Mouse (Mus musculus) layer of hippocampus, adult 2 months (tissue): ENCODE measurements at regions not wholly inside any gene's neighbourhood (a gene's known extent, or its start where the extent isn't known, plus 50 kb on each side); places are given as distances from the start of the nearest gene placed in this dataset.
A peak's percentile ranks its signal among the peaks of the same experiment; 100 is the strongest.

ENCODE experiments used
- DNase-seq, 2 experiments: peaks; one replicate each; pipeline ENCODE4 v3.0.0; 2022; ENCODE audit warnings: low spot score in 2 of 2
- H3K27ac ChIP-seq: fragments of 200-600 bp; 2 replicates; pipeline ENCODE4 v1.8.1; 2022
- H3K4me3 ChIP-seq: fragments of 200-600 bp; 2 replicates; pipeline ENCODE4 v1.8.1; 2022; ENCODE audit warnings: mild to moderate bottlenecking
- CTCF ChIP-seq: fragments of 200-600 bp; conservative IDR thresholded peaks from 2 replicates; pipeline ENCODE4 v1.8.1; 2022; ENCODE audit warnings: antibody characterized with exemption, mild to moderate bottlenecking, moderate library complexity

DNA sequence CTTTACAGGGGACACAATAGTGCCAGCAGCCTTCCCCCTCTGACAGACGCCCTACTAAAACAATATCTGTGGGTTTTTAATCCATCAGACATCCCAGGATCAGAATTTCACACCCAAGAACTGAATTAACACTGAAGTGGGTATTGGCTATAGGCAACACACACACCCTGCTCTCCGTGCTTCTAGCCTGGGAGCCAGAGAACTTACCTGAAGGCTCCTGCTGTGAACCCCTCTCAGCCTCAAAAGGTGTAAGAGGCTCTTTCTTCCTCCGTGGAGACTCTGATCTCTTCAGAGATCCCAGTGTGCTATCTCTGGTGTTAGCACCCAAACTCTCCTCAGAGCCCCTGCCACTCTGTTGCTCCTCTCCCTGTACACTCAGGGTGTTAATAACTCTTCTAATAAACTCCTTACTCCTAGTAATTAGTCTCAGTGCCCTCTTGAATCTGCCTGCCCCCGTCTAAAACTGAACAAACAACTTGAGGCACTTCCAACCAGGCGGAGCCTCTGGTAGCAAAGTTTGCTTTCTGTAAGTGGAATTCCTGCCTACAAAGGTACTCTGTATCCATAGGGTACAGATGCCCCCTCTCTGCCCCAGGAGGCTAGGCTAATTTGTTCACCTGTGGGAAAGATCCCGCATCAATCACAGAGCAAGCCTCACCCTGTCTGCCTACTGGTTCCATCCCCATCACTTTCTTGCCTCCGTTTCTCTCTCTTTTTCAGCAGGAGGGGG is 452.9 kb upstream of the Fam19a5 start:
- no peak for DNase-seq
- TF ChIP-seq CTCF: no peak
- Histone ChIP-seq H3K4me3 (no peak overlapping the region), H3K27ac (no peak overlapping the region)

DNA sequence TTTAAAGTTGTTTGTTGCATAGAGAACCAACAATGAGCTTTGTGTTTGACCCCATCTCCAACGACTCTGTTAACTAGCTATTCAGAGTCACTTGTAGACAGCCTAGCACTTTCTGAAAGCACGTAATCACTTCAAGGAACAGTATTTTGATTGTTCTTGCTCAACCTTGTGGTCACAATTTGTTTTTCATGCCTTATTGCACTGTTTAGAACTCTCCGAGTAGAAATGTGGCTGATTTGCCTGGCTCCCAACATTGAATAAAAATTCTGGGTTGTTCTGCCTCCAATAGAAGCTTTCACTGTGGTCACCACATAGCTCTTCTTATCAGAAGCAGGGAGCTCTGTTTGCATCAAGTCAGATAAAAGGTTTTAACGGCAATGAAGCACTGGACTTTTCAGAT is 446.9 kb upstream of the Fam19a5 start:
- DNase-seq: no peak
- no peak for TF ChIP-seq CTCF
- no peak overlapping the region for H3K4me3 ChIP-seq
- no peak overlapping the region for H3K27ac ChIP-seq

DNA sequence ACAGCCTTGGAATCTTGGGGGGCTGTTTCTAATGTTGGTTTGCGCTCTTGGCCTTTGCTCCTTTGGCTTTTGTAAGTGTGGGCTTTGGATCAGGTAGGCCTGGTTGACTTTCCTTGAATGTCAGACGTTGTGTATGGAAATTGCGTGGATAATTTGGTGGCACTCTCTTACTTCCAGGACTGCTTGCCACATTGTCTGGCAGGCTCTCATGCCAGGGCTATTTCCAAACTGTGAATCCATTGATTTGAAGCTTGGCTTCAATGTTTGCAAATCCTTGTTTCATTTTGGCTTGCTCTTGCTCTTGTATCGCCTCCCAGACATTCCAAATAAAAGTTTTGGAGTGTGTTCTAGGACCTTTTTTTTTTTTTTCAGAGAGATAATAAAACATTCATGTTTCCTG is 443.0 kb upstream of the Fam19a5 start:
- Histone ChIP-seq H3K4me3 (no peak overlapping the region), H3K27ac (no peak overlapping the region)
- TF ChIP-seq CTCF: no peak
- no peak for DNase-seq

DNA sequence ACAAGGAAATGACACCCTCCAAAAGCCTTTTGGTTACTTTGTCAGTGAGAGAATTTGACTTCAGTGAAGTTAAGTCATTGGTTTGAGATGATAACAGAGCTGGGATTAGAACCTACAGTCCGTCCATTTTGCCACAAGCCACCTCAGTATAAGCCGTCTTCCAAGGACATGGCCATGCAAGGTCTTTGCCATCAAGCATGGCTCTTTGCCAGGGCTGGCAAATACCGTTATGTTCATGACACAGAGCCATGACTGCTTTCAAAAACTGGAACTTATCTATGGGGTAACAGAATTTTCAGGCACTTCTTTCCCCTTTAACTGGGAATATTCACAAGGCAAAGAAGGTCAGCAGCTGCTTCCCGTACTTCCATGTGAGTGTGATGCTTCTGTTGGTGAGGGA is 441.9 kb upstream of the Fam19a5 start:
- Histone ChIP-seq H3K4me3 (no peak overlapping the region), H3K27ac (no peak overlapping the region)
- no peak for DNase-seq
- TF ChIP-seq CTCF: no peak

DNA sequence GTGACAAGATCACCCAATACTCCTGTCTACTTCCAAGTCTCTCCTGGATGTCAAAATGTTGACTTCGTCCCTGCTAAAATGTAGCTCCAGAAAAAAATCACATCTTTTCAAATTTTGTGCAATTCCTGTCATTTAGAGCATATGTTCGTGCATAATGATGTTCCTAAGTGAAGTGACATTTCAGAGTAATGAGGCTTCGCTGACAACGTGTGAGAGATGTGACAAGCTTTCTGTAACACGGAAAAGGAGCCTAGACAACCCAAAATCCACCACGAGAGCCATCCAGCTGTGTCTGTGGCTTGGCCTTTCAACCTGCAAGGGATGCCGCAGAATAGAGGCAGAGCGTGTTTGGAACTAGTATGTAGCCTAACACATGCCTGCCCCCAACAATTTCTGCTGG is 438.1 kb upstream of the Fam19a5 start:
- no peak overlapping the region for H3K4me3 ChIP-seq
- TF ChIP-seq CTCF: no peak
- H3K27ac ChIP-seq: peak overlapping the region; percentile 48; the same call in 1 of the 2 replicates
- DNase-seq: peak in 1 of 2 experiments; percentile 41

DNA sequence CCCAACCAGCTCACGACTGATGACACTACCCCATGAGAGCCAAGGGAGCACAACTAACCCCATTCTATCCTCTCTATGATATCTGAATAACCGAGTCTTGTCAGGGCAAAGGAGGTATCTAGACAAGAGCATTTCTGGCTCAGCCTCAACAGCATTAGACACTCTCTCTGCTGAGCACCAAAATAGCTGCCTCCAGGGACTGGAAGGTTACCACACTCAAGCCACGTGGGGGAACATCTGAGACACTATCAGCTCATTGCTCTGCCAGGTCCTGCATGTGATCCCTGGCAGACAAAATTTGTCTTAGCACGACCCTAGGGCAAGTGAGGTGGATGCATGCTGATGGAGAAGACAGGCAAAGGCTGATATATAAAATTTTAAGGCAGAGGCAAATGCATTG is 436.4 kb upstream of the Fam19a5 start:
- no peak for TF ChIP-seq CTCF
- no peak for DNase-seq
- Histone ChIP-seq H3K4me3 (no peak overlapping the region), H3K27ac (no peak overlapping the region)

DNA sequence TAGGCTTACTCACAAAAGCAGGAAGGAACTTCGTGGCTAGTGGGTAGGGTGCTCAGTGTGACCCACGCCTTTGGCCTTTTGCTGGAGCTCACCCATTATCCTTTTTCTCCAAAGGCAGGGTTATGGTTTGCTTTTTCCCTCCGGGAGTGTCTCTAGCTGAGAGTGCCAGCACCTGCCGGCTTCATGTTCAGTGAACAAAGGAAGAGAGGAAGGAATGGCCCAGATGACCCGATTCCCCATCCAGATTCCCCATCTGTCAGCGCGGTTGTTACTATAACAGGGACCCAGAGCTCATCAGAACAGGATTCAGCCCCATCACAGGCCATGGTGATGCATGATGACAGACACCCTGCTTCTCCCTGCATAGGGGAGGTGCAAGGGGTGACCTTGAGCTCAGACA is 435.7 kb upstream of the Fam19a5 start:
- Histone ChIP-seq H3K4me3 (no peak overlapping the region), H3K27ac (no peak overlapping the region)
- DNase-seq: no peak
- TF ChIP-seq CTCF: no peak

DNA sequence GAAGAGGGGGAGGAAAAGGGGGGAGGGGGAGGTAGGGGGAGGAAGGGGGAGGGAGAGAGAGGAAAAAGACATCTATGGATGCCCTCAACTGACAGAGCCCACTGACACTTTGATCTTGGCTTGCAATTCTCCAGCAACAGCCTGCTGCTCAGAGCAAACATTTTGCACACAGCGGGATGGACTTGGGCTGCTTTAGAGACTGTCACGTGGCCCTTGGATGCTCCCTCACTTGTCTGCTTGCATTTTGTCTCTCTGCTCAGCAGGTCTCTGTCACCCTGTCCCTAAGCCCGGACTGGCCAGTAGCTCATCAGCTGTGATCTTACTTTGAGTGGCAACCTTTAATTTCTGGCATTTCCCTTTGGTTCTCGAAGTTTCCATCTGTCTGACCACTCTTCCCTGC is 421.4 kb upstream of the Fam19a5 start:
- H3K4me3 ChIP-seq: no peak overlapping the region
- H3K27ac ChIP-seq: no peak overlapping the region
- TF ChIP-seq CTCF: no peak
- DNase-seq: no peak

DNA sequence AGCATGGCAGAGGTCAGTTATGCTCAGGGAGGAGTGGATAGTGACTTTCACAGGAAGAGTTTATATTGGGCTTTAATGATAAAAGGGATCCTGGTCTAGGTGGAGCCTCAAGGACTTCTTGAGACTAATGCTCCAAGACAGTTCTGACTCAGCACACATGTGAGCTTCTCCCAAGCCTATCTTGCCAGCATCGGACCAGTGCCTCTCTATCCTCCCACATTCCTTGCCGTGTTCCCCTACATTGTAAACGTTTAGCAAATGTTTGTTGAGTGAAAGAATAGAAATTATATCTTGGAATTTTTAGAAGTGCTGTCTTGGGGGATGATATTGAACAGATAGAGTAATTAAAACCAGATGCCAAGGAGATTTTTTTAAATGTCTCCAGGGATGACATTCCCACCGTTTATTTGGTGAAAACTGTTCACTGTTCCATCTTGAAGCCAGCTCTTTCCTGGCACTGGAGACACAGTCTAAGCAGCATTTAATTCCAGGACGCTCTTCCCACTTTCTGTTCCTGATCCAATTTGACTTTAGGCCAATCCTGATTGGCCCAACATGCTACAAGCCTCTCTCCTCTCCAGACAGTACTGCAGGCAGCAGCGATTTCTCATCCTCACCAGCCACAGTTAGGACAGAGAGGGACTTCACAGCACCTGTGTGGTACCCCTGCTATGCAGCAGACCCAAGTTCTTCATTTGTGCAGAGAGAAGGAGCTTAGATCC is 418.5 kb upstream of the Fam19a5 start:
- Histone ChIP-seq H3K27ac (no peak overlapping the region), H3K4me3 (no peak overlapping the region)
- DNase-seq: peak; percentile 21 to 48
- no peak for TF ChIP-seq CTCF

DNA sequence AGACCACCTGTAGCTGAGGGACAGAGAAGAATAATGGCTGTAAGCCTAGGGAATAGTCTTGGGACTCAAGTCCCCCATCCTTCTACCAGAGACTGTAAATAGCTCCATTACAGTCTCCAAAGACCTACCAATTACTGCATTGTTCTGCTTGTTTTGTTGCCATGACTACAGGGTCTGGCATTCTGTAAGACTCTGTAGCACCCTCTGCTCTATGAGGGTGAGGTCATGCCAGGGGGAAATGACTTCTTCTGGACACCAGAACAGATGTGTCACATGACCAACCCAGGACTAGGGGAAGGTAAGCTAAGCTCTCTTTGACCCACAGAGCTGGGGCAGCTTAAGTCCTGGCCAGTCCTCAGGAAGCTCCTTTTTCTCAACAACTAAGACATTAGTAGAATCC is 405.2 kb upstream of the Fam19a5 start:
- no peak overlapping the region for H3K27ac ChIP-seq
- no peak overlapping the region for H3K4me3 ChIP-seq
- no peak for DNase-seq
- no peak for TF ChIP-seq CTCF

DNA sequence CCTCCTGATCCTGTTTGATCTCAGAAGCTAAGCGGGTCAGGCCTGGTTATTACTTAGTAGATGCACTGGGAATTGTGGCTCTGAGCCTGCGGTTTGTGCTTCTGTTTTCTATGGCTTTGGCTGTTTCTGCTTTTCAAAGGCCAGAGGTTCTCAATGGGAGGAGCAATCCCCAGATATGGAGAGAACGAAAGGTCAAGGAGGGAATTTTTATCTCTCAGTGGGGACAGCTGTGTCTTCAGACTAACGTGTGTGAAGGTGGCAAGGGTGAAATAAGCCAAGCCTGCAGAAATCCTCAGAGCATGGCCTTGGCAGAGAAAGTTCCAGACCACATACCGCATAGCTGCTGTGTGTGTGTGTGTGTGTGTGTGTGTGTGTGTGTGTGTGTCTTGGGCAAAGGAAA is 375.0 kb upstream of the Fam19a5 start:
- no peak for DNase-seq
- no peak overlapping the region for H3K27ac ChIP-seq
- H3K4me3 ChIP-seq: no peak overlapping the region
- no peak for TF ChIP-seq CTCF

DNA sequence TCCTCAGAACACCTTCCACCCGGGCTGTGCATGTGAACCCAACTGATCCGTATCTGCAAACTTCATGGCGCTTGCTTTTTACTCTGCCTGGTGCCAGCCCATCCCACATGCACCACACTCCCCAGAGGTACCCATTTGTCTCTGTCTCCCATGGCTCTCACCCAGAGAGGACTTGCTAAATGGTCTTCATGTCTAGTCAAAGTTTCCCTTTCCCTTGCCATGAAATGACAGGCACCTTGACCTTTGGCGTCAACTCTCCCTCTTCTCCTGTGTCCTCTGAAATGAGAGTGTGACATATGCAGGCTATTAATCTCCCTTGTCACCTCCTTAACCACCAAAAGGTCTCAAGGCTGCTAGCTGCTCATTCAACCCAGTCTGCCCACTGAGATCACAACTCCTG is 373.2 kb upstream of the Fam19a5 start:
- no peak overlapping the region for H3K27ac ChIP-seq
- no peak for TF ChIP-seq CTCF
- DNase-seq: no peak
- H3K4me3 ChIP-seq: no peak overlapping the region

DNA sequence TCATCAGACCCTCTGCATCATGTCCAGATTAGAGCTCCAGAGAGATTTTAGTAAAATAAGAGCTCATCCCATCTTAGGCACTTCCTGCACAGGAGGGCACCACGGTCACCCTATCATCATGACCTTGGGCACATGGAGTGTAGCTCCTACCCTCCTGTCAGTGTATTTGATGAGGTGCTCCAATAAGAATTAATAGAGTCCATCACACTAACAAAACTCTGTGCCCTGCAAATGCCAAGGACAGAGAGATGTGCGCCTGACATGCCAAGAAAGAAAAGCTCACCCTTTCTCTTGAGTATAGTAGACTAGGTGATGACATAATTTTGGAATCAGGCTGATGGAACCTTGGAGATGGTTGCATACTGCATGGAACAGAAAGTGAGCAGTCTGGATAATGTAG is 371.0 kb upstream of the Fam19a5 start:
- Histone ChIP-seq H3K27ac (no peak overlapping the region), H3K4me3 (no peak overlapping the region)
- no peak for TF ChIP-seq CTCF
- DNase-seq: no peak

DNA sequence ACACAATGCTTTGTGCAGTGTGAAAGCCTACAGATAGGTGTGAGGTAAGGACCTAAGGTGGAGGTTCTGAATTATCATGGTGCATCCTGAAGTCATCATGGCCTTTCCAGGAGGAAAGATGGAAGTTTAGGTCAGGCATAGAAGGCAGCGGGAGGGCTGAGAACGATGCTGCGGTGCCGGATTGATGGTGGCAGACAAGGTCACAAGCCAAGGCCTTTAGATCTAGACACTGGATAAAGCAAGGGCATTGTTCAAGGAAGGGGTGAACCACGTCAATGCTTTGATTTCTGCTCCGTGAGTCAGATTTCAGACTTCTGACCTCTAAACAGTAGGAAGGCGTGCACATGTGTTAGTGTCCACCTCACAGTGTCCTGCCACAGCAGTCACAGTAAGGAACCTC is 365.5 kb upstream of the Fam19a5 start:
- Histone ChIP-seq H3K4me3 (no peak overlapping the region), H3K27ac (no peak overlapping the region)
- DNase-seq: no peak
- TF ChIP-seq CTCF: no peak
